Mouse (Mus musculus) midbrain, embryonic 16.5 days (tissue): ENCODE results near the gene Gm17509. TPM values are rescaled to one million over a fixed set of nuclear protein-coding genes. Genes with fewer than 3 reads are reported as not detected.
A peak's percentile ranks its signal among the peaks of the same experiment; 100 is the strongest.

Source experiments
- ATAC-seq: fragments of 200-750 bp; cut with Nextera tagmentation; 2 replicates; pipeline ENCODE4 v1.8.0; 2017; ENCODE audit warnings: moderate TSS enrichment
- H3K27ac ChIP-seq: fragments of 300-500 bp; sonication (generic); 2 replicates; pipeline ENCODE4 v1.5.1; 2014; ENCODE audit warnings: mild to moderate bottlenecking, low read length, mixed read lengths
- H3K27me3 ChIP-seq: fragments of 300-500 bp; sonication (generic); 2 replicates; pipeline ENCODE4 v1.6.1; 2014; ENCODE audit warnings: low read depth, low read length, mixed read lengths; ENCODE audit not compliant: control insufficient read depth, insufficient read depth
- H3K36me3 ChIP-seq: fragments of 300-500 bp; sonication (generic); 2 replicates; pipeline ENCODE4 v1.6.1; 2014; ENCODE audit warnings: mild to moderate bottlenecking, low read length, moderate library complexity, mixed read lengths; ENCODE audit not compliant: control insufficient read depth, insufficient read depth
- H3K4me1 ChIP-seq: fragments of 300-500 bp; sonication (generic); 2 replicates; pipeline ENCODE4 v1.6.1; 2014; ENCODE audit warnings: mild to moderate bottlenecking, low read length, mixed read lengths; ENCODE audit not compliant: control insufficient read depth, insufficient read depth
- H3K4me2 ChIP-seq: fragments of 300-500 bp; sonication (generic); 2 replicates; pipeline ENCODE4 v1.6.1; 2014; ENCODE audit warnings: mild to moderate bottlenecking, low read length, mixed read lengths
- H3K4me3 ChIP-seq: fragments of 300-500 bp; sonication (generic); 2 replicates; pipeline ENCODE4 v1.5.1; 2014; ENCODE audit warnings: low read depth, mild to moderate bottlenecking, low read length, moderate library complexity, mixed read lengths
- H3K9ac ChIP-seq: fragments of 300-500 bp; sonication (generic); 2 replicates; pipeline ENCODE4 v1.6.1; 2014; ENCODE audit warnings: low read depth, low read length, mixed read lengths
- H3K9me3 ChIP-seq: fragments of 300-500 bp; sonication (generic); replicated peaks from 2 replicates; pipeline ENCODE4 v1.6.1; 2014; ENCODE audit warnings: mild to moderate bottlenecking, low read length, mixed read lengths; ENCODE audit not compliant: control insufficient read depth, poor library complexity, severe bottlenecking
- WGBS: fragments of 180-500 bp; shearing (Covaris S2); extraction: QIAGEN DNeasy Blood & Tissue Kit; methylation state at CpG from one replicate; pipeline ENCODE4 v1.1.7; 2014; 5-methylcytosine and 5-hydroxymethylcytosine counted together
- polyA plus RNA-seq: library from polyadenylated mRNA; unstranded; fragments of >200 nt; fragmentation: Nextera tagmentation; extraction: Ambion mirVana; gene quantifications from 2 replicates; pipeline ENCODE4 v1.2.1, GENCODE M21; 2015

Gm17509 gene
- polyA plus RNA-seq, 1 experiment from 2014 or later: 0.68 TPM

DNA sequence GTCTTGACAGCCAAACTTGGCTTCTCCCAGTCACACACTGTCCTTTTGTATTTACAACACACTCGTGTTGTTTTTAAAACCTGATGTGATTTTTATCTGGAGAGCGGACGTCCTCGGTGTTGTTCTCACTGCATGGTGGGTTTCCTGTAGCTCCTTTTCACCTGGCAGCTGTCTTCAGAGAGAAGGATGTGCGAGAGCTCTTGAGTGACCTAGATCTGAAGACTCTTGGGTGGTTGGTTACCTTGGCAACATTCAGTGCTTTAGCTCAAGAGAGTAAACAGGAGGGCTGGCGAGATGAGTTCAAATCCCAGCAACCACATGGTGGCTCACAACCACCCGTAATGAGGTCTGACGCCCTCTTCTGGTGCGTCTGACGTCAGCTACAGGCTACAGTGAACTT, 4.7 kb downstream of the Gm17509 start:
- 8% methylated on average over 10 of the region's 10 CpGs for WGBS
- Histone ChIP-seq H3K27me3 (no peaks in the 10 kb centered on the region; the same call in 1 of the 2 replicates), H3K9me3 (no peaks in the 10 kb centered on the region), H3K9ac (no peak overlapping the region), H3K4me2 (no peak overlapping the region), H3K4me1 (peaks cover 8% of the 10 kb centered on the region), H3K36me3 (no peaks in the 10 kb centered on the region), H3K27ac (no peak overlapping the region), H3K4me3 (no peak overlapping the region)
- ATAC-seq: no peak

DNA sequence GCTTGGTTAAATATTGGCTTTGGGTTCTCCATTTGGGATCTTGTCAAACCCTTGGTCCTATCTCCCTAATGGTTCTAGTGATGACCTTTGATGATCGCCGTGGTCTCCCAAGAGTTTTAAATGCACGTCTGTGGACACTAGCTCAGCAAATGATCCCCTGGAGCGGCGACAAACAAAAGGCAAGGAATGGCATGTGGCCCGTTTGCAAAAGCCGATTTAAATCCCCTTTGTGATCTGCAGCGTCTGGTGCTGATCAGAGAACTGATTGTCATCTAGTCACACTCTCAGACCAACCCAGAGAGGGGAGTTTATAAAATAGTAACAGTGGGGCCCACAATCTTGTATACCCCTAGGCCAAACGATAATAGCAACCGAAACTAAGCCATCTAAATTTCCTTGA, 5.4 kb downstream of the Gm17509 start:
- Histone ChIP-seq H3K9ac (no peak overlapping the region), H3K4me1 (peaks cover 8% of the 10 kb centered on the region), H3K27me3 (no peaks in the 10 kb centered on the region; the same call in 1 of the 2 replicates), H3K9me3 (no peaks in the 10 kb centered on the region), H3K4me3 (no peak overlapping the region), H3K27ac (no peak overlapping the region), H3K4me2 (no peak overlapping the region), H3K36me3 (no peaks in the 10 kb centered on the region)
- WGBS: 5% methylated on average over 10 of the region's 10 CpGs
- no peak for ATAC-seq

DNA sequence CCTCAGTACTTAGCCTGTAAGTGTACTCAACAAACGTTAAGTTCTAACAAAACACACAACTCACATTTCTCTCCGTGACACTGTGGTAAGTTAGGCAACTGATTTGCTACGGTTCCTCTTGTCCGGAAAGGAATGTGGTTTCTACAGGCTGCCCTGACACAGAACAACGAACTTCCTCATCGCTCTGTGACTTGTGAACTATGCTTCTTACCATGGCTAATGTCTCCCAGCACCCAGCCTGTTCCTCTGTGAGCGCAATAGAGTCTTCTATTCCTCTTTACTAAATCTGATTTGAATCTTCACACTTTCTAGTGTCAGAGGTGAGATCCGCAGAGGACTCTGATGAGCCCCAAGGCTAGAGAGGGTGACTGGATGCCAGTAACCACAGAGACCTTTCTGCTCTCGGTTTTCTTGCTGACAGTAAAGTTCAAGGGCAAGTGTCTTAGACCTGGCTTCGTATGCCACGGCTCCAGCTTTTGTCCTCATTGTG, 9.4 kb downstream of the Gm17509 start:
- ATAC-seq: no peak
- H3K4me1 ChIP-seq: no peaks in the 10 kb centered on the region
- no peak overlapping the region for H3K9ac ChIP-seq
- no peak overlapping the region for H3K4me2 ChIP-seq
- no peak overlapping the region for H3K27ac ChIP-seq
- 63% methylated on average over 11 of the region's 11 CpGs for WGBS
- no peaks in the 10 kb centered on the region for H3K9me3 ChIP-seq
- no peaks in the 10 kb centered on the region for H3K36me3 ChIP-seq
- H3K27me3 ChIP-seq: no peaks in the 10 kb centered on the region
- no peak overlapping the region for H3K4me3 ChIP-seq

DNA sequence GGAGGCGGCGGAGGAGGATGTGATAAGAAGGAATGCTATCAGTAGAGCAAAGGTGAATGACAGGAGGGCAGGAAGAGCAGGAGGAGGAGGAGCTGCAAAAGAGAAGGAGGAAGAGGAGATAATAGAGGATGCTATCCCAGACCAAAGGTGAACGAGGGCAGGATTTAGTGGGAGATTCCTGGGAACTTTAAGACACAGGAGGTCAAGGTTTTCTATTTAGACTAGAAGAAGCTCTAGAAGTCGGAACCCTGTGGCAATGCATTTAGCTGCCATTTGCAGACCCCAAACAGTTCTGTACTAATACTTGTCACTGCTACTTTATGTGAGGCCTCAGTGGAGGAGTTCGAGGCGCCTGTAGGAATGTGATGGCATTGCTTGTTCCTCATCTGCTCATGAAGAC, 12.6 kb downstream of the Gm17509 start, which contains the start of gene Emb:
Gene Emb (plus strand): TSS at position 301 of the 400 bp plus-strand sequence.
- H3K4me1 ChIP-seq: no peaks in the 10 kb centered on the region
- no peak within 1 kb of the TSS for H3K4me2 ChIP-seq
- H3K9ac ChIP-seq: no peak within 1 kb of the TSS
- H3K36me3 ChIP-seq: no peaks in the 10 kb centered on the region
- H3K27me3 ChIP-seq: no peaks in the 10 kb centered on the region
- ATAC-seq: no peak
- WGBS: 87% methylated on average over 6 of the region's 6 CpGs
- no peaks in the 10 kb centered on the region for H3K9me3 ChIP-seq
- no peak within 1 kb of the TSS for H3K27ac ChIP-seq
- no peak within 1 kb of the TSS for H3K4me3 ChIP-seq

DNA sequence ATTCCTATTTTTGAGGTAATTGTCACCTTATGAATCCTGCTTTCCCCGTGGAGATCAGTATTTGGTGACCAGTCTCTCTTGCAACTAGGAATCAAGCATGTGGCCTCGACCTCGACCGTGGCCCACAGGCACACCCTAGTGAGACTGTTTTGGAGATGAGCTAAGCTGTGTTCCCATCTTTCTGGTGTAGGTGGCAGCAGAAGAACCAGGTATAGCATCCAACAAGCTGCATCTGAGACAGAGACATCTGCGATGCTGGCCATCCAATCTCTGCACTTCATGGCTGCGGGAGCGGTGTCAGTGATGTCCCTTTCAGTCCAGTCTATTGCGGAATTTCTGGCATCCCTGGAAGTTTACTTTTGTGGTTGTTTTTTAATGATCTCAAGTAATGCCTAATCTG, 14.8 kb downstream of the Gm17509 start:
- ATAC-seq: no peak
- H3K4me1 ChIP-seq: no peaks in the 10 kb centered on the region
- no peak overlapping the region for H3K4me3 ChIP-seq
- WGBS: 97% methylated on average over 8 of the region's 8 CpGs
- H3K9me3 ChIP-seq: no peaks in the 10 kb centered on the region
- H3K9ac ChIP-seq: no peak overlapping the region
- no peak overlapping the region for H3K27ac ChIP-seq
- H3K4me2 ChIP-seq: no peak overlapping the region
- H3K36me3 ChIP-seq: no peaks in the 10 kb centered on the region
- H3K27me3 ChIP-seq: no peaks in the 10 kb centered on the region

DNA sequence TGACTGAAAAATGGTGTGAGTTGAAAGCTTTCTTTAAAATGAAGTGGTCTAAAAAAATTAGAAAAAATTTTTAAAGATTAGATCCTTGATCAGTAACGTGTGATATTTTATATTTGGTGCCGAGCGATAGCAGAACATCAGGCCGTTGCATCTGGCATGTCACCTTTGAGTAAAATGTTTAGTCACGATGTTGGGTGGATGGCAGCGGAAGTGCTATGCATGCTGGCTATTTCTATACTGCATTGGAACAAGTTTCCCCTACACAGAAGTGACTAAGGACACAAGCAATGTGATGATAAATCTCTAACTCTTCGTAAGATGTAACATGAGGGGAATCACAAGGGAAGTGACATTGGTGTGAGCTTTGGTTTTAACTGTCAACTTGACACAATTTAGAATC, 16.2 kb downstream of the Gm17509 start:
- Histone ChIP-seq H3K27ac (no peak overlapping the region), H3K4me3 (no peak overlapping the region), H3K4me1 (no peaks in the 10 kb centered on the region), H3K27me3 (no peaks in the 10 kb centered on the region), H3K4me2 (no peak overlapping the region), H3K9me3 (no peaks in the 10 kb centered on the region), H3K9ac (no peak overlapping the region), H3K36me3 (no peaks in the 10 kb centered on the region)
- ATAC-seq: no peak
- 94% methylated on average over 7 of the region's 7 CpGs for WGBS

DNA sequence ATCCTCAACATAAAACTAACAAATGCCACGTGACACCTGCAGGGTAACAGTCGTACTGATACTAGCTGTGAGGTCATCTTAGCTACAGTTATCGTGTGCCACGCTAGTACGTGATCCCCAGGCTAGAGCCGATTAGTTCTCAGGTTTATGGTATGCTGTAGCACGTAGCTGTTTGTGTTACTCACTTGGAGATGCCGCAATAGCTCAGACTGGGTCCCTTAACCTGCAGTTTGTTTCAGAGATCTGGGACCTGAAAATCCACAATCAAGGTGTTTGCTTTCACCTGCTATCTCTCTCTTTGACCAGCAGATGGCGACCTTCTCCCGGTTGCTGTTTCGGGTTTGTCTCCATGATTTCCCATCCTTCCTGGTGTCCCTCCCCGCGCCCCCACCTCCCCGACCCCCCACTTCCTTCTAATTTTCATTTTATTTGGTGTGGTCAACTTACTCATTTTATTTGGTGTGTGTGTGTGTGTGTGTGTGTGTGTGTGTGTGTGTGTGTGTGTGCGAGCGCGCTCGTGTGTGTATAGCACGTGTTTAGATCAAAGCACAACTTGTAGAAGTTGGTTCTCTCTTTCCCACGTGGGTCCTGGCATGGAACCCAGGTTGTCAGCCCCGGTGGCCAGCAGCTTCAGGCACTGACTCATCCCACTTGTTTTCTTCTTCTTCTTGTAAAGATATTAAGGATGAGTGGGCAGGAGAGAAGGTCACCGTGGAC, 18.0 kb downstream of the Gm17509 start:
- no peaks in the 10 kb centered on the region for H3K27me3 ChIP-seq
- peak; percentile 56; the same call in 1 of the 2 replicates for ATAC-seq
- 46% methylated on average over 22 of the region's 22 CpGs for WGBS

DNA sequence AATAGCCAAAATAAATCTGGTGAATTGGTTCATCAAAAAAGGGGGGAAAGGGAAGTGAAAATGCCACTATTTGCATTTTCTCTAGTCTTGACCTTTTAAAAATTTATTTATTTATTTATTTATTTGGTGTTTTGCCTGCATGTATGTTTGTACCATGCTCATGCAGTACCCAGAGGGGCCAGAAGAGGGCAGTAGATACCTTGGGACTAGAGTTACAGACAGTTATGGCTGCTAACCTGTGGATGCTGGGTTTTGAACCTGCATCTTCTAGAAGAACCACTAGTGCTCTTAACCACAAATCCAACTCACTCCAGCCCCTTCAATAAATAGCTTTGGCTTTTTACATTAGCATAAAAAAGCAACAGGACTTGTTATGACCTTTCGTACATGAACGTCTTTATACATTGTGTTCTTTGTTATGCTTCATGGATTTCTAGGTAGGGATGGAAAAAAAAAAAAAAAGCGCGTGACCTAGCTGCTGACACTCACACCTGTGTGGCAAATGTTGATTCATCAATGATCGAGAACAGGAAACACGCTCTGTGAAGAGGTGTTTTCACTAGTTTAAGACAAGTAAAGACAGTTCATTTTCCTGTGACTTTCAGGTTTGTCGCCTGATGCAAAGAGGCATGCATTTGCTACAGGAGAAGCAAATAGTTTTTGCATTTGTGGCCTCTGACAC, 22.3 kb downstream of the Gm17509 start:
- Histone ChIP-seq H3K4me2 (no peak overlapping the region), H3K27me3 (no peaks in the 10 kb centered on the region), H3K9me3 (no peaks in the 10 kb centered on the region), H3K4me1 (no peaks in the 10 kb centered on the region), H3K27ac (no peak overlapping the region), H3K36me3 (no peaks in the 10 kb centered on the region), H3K9ac (no peak overlapping the region), H3K4me3 (no peak overlapping the region)
- WGBS: 91% methylated on average over 7 of the region's 7 CpGs
- ATAC-seq: no peak

More for the DNA sequence above, 18.0 kb downstream of the Gm17509 start:
- Histone ChIP-seq H3K9me3 (no peaks in the 10 kb centered on the region), H3K4me1 (no peaks in the 10 kb centered on the region), H3K4me3 (no peak overlapping the region), H3K36me3 (no peaks in the 10 kb centered on the region), H3K9ac (no peak overlapping the region), H3K4me2 (no peak overlapping the region), H3K27ac (no peak overlapping the region)

DNA sequence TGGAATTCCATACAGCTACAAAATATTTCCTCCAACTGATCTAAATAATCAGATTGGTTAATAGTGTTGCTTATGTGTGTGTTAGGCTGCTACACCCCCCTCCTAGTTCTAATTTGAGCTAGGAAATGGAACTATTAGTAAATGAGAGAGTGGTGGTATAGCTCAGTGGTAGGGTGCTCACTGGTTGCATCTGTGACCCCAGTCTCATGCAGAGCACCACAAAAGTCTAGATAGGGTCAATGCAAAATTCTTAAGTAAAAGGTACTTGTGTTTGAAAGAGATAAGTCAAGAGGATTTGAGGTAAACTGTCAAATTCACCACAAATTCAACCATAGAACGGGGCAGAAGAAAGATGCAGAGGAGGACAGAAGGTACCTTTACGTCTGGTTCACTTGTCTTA, 23.2 kb downstream of the Gm17509 start:
- WGBS: 97% methylated on average over 2 of the region's 2 CpGs
- Histone ChIP-seq H3K36me3 (no peaks in the 10 kb centered on the region), H3K4me3 (no peak overlapping the region), H3K4me2 (no peak overlapping the region), H3K9me3 (no peaks in the 10 kb centered on the region), H3K27ac (no peak overlapping the region), H3K27me3 (no peaks in the 10 kb centered on the region), H3K4me1 (no peaks in the 10 kb centered on the region), H3K9ac (no peak overlapping the region)
- no peak for ATAC-seq
